Mouse (Mus musculus) kidney, embryonic 16.5 days (tissue): ENCODE measurements around the gene Tshz3. TPM values are rescaled to one million over a fixed set of nuclear protein-coding genes. Genes with fewer than 3 reads are reported as not detected.

Experiments
- ATAC-seq: fragments of 200-750 bp; cut with Nextera tagmentation; 2 replicates; pipeline ENCODE4 v1.8.0; 2017; ENCODE audit warnings: moderate TSS enrichment; ENCODE audit not compliant: low FRiP score, low TSS enrichment
- H3K27ac ChIP-seq: fragments of 300-500 bp; sonication (generic); 2 replicates; pipeline ENCODE4 v1.5.1; 2014; ENCODE audit warnings: low read length
- H3K27me3 ChIP-seq: fragments of 300-500 bp; sonication (generic); 2 replicates; pipeline ENCODE4 v1.6.1; 2014; ENCODE audit warnings: low read length, control low read depth, mixed read lengths; ENCODE audit not compliant: insufficient read depth
- H3K36me3 ChIP-seq: fragments of 300-500 bp; sonication (generic); 2 replicates; pipeline ENCODE4 v1.6.1; 2014; ENCODE audit warnings: low read length, control low read depth, mixed read lengths; ENCODE audit not compliant: insufficient read depth
- H3K4me1 ChIP-seq: fragments of 300-500 bp; sonication (generic); 2 replicates; pipeline ENCODE4 v1.6.1; 2014; ENCODE audit warnings: low read length, control low read depth, mixed read lengths; ENCODE audit not compliant: insufficient read depth
- H3K4me2 ChIP-seq: fragments of 300-500 bp; sonication (generic); replicated peaks from 2 replicates; pipeline ENCODE4 v1.6.1; 2014; ENCODE audit warnings: low read depth, low read length
- H3K4me3 ChIP-seq: fragments of 300-500 bp; sonication (generic); 2 replicates; pipeline ENCODE4 v1.5.1; 2014; ENCODE audit warnings: mild to moderate bottlenecking, low read length
- H3K9ac ChIP-seq: fragments of 300-500 bp; sonication (generic); replicated peaks from 2 replicates; pipeline ENCODE4 v1.6.1; 2014; ENCODE audit warnings: low read length
- H3K9me3 ChIP-seq: fragments of 300-500 bp; sonication (generic); 2 replicates; pipeline ENCODE4 v1.6.1; 2016; ENCODE audit warnings: low read length, control low read depth
- WGBS: fragments of 180-500 bp; shearing (Covaris S2); extraction: QIAGEN DNeasy Blood & Tissue Kit; methylation state at CpG from one replicate; pipeline ENCODE4 v1.1.7; 2014; 5-methylcytosine and 5-hydroxymethylcytosine counted together
- polyA plus RNA-seq: library from polyadenylated mRNA; unstranded; fragments of >200 nt; fragmentation: Nextera tagmentation; extraction: Ambion mirVana; gene quantifications from 2 replicates; pipeline ENCODE4 v1.2.1, GENCODE M21; 2015

Tshz3 gene
- polyA plus RNA-seq, 1 experiment from 2014 or later = 11.7 TPM

DNA sequence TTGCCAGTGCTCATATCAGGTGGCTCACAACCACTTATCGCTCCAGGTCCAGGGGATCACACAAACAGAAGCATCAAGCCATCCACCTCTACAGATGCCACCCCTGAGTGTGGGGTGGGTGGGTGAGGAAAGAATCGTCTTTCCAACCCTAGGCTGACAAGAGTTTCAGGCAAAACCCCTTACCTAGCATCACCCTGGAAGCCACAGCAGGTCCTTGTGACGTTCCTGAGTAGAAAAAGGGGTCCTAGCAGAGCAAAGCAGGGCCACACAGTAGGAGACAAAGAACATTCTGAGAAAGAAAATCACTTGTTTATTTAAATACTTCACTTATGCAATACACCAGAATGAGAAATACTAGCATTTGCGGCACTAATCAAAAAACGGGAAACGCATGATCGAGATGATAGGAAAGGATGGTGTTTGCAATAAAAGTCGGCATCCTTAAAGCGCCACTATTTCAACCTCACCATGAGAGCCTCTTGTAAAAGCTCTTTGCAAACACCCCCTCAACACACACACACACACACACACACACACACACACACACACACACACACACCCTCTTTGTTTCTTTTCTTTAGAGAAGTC, 18.8 kb upstream of the Tshz3 start:
- WGBS = 4% methylated on average over 9 of the region's 9 CpGs
- H3K27ac ChIP-seq = no peak overlapping the region
- no peak for ATAC-seq
- H3K9ac ChIP-seq = no peak overlapping the region
- H3K4me3 ChIP-seq = no peak overlapping the region
- peaks cover 51% of the 10 kb centered on the region for H3K27me3 ChIP-seq
- H3K4me1 ChIP-seq = peaks cover 11% of the 10 kb centered on the region
- no peak overlapping the region for H3K4me2 ChIP-seq
- H3K36me3 ChIP-seq = no peaks in the 10 kb centered on the region
- H3K9me3 ChIP-seq = no peaks in the 10 kb centered on the region

GRCm38 (mm10) chr7:36679866-36680458, 18.0 kb upstream of the Tshz3 start:
- Histone ChIP-seq H3K27me3 (peaks cover 51% of the 10 kb centered on the region), H3K27ac (no peak overlapping the region), H3K4me2 (peak overlapping the region; percentile 39), H3K36me3 (no peaks in the 10 kb centered on the region), H3K4me1 (peaks cover 11% of the 10 kb centered on the region), H3K9ac (no peak overlapping the region), H3K9me3 (no peaks in the 10 kb centered on the region), H3K4me3 (peak overlapping the region; percentile 16)
- no peak for ATAC-seq
- 1% methylated on average over 14 of the region's 18 CpGs for WGBS

GRCm38 (mm10) chr7:36687508-36687907, 10.4 kb upstream of the Tshz3 start:
- Histone ChIP-seq H3K4me1 (no peaks in the 10 kb centered on the region), H3K27ac (no peak overlapping the region), H3K9ac (no peak overlapping the region), H3K36me3 (no peaks in the 10 kb centered on the region), H3K4me3 (no peak overlapping the region), H3K4me2 (no peak overlapping the region), H3K9me3 (no peaks in the 10 kb centered on the region), H3K27me3 (peaks cover 30% of the 10 kb centered on the region)
- 92% methylated on average over 1 of the region's 1 CpGs for whole genome bisulfite sequencing
- no peak for ATAC-seq

DNA sequence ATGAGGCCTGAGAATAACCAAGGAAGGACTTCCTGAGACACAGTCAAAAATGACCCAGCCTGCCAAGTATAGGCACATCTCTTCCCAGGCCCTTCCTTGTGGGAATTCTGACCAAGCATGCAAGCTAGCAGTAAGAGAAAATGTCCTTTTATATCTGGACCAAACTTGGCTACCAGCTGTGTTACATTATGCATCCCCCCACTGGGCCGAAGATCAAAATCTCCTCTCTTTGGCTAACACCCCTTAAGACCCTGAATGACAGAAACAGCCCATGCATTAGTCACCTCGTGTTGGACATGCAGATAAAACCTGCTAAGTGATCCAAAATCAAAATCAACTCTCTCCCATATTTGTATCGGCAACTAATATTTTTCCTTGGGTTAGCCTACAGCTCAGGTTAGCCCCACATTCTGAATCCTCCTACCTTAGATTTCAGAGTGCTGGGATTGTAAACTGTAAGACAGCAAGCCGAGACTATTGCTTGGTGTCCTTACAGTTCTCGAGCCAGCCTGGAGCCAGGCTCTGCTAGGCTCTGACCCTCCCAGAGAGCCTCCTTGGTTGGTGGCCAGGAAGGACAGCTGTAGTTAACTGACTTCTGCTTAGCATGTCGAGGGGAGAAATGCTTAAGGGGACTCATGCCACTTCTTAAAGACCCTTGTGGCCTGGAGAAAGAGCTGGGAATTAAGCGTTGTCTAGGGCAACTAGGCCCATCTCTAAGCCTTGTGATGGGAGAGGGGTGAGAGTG, 8.7 kb upstream of the Tshz3 start:
- no peak overlapping the region for H3K9ac ChIP-seq
- peaks cover 42% of the 10 kb centered on the region for H3K27me3 ChIP-seq
- no peak overlapping the region for H3K4me3 ChIP-seq
- WGBS = 59% methylated on average over 7 of the region's 7 CpGs
- H3K36me3 ChIP-seq = no peaks in the 10 kb centered on the region
- no peaks in the 10 kb centered on the region for H3K9me3 ChIP-seq
- ATAC-seq = no peak
- no peak overlapping the region for H3K4me2 ChIP-seq
- H3K4me1 ChIP-seq = no peaks in the 10 kb centered on the region
- no peak overlapping the region for H3K27ac ChIP-seq

GRCm38 (mm10) chr7:36690551-36690950, 7.4 kb upstream of the Tshz3 start:
- H3K4me1 ChIP-seq = peaks cover 5% of the 10 kb centered on the region

DNA sequence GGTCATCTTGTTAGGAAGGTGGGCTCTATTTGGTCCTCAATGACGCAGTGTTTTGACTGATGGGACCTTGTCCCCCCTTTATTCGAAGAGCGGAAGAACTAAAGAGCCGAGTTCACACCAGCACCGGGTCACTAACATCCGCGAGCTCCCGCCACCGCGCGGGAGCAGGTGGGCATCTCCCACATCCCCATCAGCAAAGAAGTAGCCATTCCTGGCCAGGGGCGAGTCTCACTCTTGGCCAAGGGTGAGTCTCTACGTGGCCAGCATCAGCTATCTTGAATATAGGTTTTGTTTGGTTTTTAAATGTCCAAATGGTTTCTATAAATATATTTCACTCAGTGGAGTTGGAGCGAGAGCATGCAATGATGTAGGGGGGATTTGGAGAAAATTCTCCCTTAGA, 6.3 kb upstream of the Tshz3 start:
- Histone ChIP-seq H3K4me3 (peak overlapping the region; percentile 9; the same call in 1 of the 2 replicates), H3K27ac (no peak overlapping the region), H3K9me3 (no peaks in the 10 kb centered on the region), H3K36me3 (no peaks in the 10 kb centered on the region), H3K27me3 (peaks cover 57% of the 10 kb centered on the region), H3K9ac (no peak overlapping the region), H3K4me2 (no peak overlapping the region), H3K4me1 (peaks cover 7% of the 10 kb centered on the region)
- WGBS = 2% methylated on average over 14 of the region's 14 CpGs
- ATAC-seq = no peak

More at GRCm38 (mm10) chr7:36690551-36690950, 7.4 kb upstream of the Tshz3 start:
- H3K27ac ChIP-seq = no peak overlapping the region
- H3K4me2 ChIP-seq = peak overlapping the region; percentile 28; the same call in 1 of the 2 replicates
- no peaks in the 10 kb centered on the region for H3K36me3 ChIP-seq
- no peak overlapping the region for H3K9ac ChIP-seq
- peaks cover 56% of the 10 kb centered on the region for H3K27me3 ChIP-seq
- 0 out of 2 replicates have a peak overlapping the region, but pooled peaks have one; percentile 2 for H3K4me3 ChIP-seq
- under 1% methylated on average over 19 of the region's 19 CpGs for WGBS
- no peaks in the 10 kb centered on the region for H3K9me3 ChIP-seq
- 0 out of 2 replicates have a peak, but pooled peaks have one; percentile 20 for ATAC-seq

- no peak overlapping the region for H3K9ac ChIP-seq
- H3K9me3 ChIP-seq = no peaks in the 10 kb centered on the region
- H3K36me3 ChIP-seq = no peaks in the 10 kb centered on the region
- peaks cover 7% of the 10 kb centered on the region for H3K4me1 ChIP-seq
- H3K4me3 ChIP-seq = peak overlapping the region; percentile 9
- WGBS = 6% methylated on average over 5 of the region's 5 CpGs
- H3K27ac ChIP-seq = no peak overlapping the region
- no peak for ATAC-seq
- H3K27me3 ChIP-seq = peaks cover 57% of the 10 kb centered on the region
- H3K4me2 ChIP-seq = peak overlapping the region; percentile 11; the same call in 1 of the 2 replicates
These were observed 5.5 kb upstream of the Tshz3 start for GRCm38 (mm10) chr7:36692381-36692780.

DNA sequence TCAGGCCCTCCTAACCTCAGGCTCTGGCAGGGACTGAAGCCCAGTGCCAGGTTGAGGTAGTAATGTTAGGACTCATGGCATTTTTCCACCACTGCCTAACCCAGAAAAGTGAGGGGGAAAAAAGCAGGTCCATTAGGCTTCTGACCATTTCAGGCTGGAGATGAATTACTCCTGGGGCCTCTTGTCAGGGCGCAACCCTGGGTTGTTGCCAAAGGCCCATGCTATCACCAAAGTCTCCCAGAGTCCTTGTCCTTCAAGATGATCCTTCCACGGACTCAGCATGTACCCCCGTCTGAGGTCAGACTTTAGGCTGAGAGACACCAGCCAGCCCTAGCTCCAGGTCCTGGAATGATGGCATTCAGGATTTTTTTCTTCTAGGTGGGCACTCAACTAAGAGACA, 4.8 kb upstream of the Tshz3 start:
- WGBS = 37% methylated on average over 3 of the region's 3 CpGs
- Histone ChIP-seq H3K27me3 (peaks cover 57% of the 10 kb centered on the region), H3K4me1 (peaks cover 7% of the 10 kb centered on the region)

GRCm38 (mm10) chr7:36694642-36695191, 3.2 kb upstream of the Tshz3 start:
- Histone ChIP-seq H3K36me3 (no peaks in the 10 kb centered on the region), H3K27me3 (peaks cover 58% of the 10 kb centered on the region), H3K27ac (no peak overlapping the region), H3K9me3 (no peaks in the 10 kb centered on the region), H3K4me1 (peaks cover 21% of the 10 kb centered on the region), H3K4me3 (peak overlapping the region; percentile 73), H3K4me2 (peak overlapping the region; percentile 99), H3K9ac (no peak overlapping the region)
- ATAC-seq = no peak
- 11% methylated on average over 7 of the region's 7 CpGs for WGBS

More for the DNA sequence above, 4.8 kb upstream of the Tshz3 start:
- Histone ChIP-seq H3K27ac (no peak overlapping the region), H3K9me3 (no peaks in the 10 kb centered on the region), H3K36me3 (no peaks in the 10 kb centered on the region), H3K4me3 (no peak overlapping the region), H3K9ac (no peak overlapping the region), H3K4me2 (no peak overlapping the region)
- no peak for ATAC-seq
